Mouse (Mus musculus) intestine, embryonic 14.5 days (tissue): ENCODE results near the gene Mttp. TPM values are rescaled to one million over a fixed set of nuclear protein-coding genes. Genes with fewer than 3 reads are reported as not detected.
"Not testable (repeated sequence)": the region's sequence is repeated elsewhere in the genome, so short reads cannot be mapped to it uniquely, and the experiment has no call there.

Experiments used
- ATAC-seq: fragments of 200-750 bp; cut with Nextera tagmentation; replicated peaks from 2 replicates; pipeline ENCODE4 v1.8.0; 2017; ENCODE audit warnings: low read depth, moderate number of reproducible peaks, moderate TSS enrichment, moderate library complexity; ENCODE audit not compliant: low FRiP score, low TSS enrichment
- DNase-seq: peaks from one replicate; pipeline ENCODE4 v3.0.0-alpha.2; 2018; ENCODE audit warnings: low spot score
- H3K27ac ChIP-seq: fragments of 300-500 bp; sonication (generic); 2 replicates; pipeline ENCODE4 v1.5.1; 2014; ENCODE audit warnings: low read depth, mild to moderate bottlenecking, control low read depth
- H3K27me3 ChIP-seq: fragments of 300-500 bp; sonication (generic); replicated peaks from 2 replicates; pipeline ENCODE4 v1.6.1; 2014; ENCODE audit warnings: low read length, control low read depth; ENCODE audit not compliant: control insufficient read depth, insufficient read depth
- H3K36me3 ChIP-seq: fragments of 300-500 bp; sonication (generic); 2 replicates; pipeline ENCODE4 v1.6.1; 2014; ENCODE audit warnings: low read length, control low read depth; ENCODE audit not compliant: control insufficient read depth, insufficient read depth
- H3K4me1 ChIP-seq: fragments of 300-500 bp; sonication (generic); replicated peaks from 2 replicates; pipeline ENCODE4 v1.6.1; 2014; ENCODE audit warnings: low read length, control low read depth, mixed read lengths; ENCODE audit not compliant: control insufficient read depth, insufficient read depth
- H3K4me2 ChIP-seq: fragments of 300-500 bp; sonication (generic); 2 replicates; pipeline ENCODE4 v1.6.1; 2014; ENCODE audit warnings: low read length
- H3K4me3 ChIP-seq: fragments of 300-500 bp; sonication (generic); 2 replicates; pipeline ENCODE4 v1.5.1; 2014; ENCODE audit warnings: low read depth, low read length, control low read depth, mixed read lengths
- H3K9ac ChIP-seq: fragments of 300-500 bp; sonication (generic); 2 replicates; pipeline ENCODE4 v1.6.1; 2014; ENCODE audit warnings: mild to moderate bottlenecking, low read length
- H3K9me3 ChIP-seq: fragments of 300-500 bp; sonication (generic); 2 replicates; pipeline ENCODE4 v1.6.1; 2016; ENCODE audit warnings: low read length, control low read depth; ENCODE audit not compliant: control insufficient read depth
- WGBS: fragments of 180-500 bp; shearing (Covaris S2); extraction: QIAGEN DNeasy Blood & Tissue Kit; methylation state at CpG from one replicate; pipeline ENCODE4 v1.1.7; 2014; 5-methylcytosine and 5-hydroxymethylcytosine counted together
- polyA plus RNA-seq: library from polyadenylated mRNA; unstranded; fragments of >200 nt; fragmentation: Nextera tagmentation; extraction: Ambion mirVana; gene quantifications from 2 replicates; pipeline ENCODE4 v1.2.1, GENCODE M21; 2014

The Mttp gene
- polyA plus RNA-seq, 1 experiment from 2014 or later, result 58.6 TPM

DNA sequence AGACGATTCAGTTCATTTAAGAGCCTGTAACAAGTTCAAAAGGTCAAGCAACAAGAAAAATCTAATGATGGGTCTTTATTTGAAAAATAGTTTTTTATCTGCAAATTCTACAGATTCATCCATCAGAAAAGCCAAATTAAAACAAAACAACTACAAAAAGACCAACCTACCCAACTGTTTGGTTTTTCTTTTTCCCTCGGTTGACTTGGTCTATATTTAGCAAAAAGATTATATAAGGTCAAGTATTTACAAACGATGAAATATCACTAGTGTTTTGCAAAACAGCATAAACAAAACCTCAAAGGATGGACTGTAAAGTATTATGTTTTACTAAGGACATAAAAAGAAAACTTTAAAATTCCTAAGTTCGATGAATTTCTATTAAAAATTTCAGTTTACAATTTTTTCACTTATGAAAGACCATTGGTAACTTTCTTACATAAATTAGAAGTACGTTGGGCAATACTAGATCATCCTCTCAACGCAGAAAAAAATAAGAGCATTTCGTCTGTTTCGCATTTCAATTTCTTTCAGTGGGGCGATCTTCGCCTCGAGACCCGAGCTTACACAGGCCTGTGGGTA lies 1.9 kb downstream of the Mttp start:
- Histone ChIP-seq H3K9me3 (no peaks in the 10 kb centered on the region), H3K27ac (peak overlapping the region; percentile 100), H3K9ac (peak overlapping the region; percentile 89), H3K4me1 (no peaks in the 10 kb centered on the region), H3K4me2 (peak overlapping the region; percentile 59), H3K27me3 (no peaks in the 10 kb centered on the region), H3K36me3 (no peaks in the 10 kb centered on the region), H3K4me3 (peak overlapping the region; percentile 70)
- ATAC-seq (no peak), DNase-seq (no peak)
- 4% methylated on average over 12 of the region's 12 CpGs for WGBS

DNA sequence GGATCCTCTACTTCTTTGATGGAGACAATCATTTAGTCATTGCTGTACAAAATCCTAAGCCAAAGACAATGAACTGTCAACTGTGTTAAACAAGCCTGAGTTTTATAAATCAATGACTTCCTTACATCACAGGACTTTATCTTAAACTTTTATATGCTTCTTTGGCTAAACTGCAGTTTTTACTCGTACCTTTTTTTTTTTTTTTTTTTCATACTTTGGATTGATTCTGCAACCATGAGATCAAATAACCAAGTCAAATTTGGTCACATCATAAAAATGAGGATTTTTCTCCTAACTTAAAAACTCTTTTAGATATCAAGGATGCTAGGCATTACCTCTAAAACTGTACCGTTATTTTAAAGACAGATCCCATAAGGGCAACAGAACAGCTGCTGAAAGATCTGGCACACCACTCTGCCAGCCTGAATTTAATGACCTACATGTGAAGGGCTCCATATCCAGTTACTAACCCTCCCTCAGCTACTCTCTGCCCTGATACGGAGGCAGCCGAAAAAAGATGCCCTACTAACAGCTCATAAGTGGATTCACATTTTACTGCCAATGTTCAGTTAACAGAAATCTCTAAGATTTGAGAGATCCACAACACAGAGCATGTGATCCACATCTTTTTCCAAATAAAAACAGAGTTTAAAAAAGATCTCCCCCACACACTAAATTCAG lies 2.6 kb downstream of the Mttp start:
- peak overlapping the region; percentile 70 for H3K4me3 ChIP-seq

DNA sequence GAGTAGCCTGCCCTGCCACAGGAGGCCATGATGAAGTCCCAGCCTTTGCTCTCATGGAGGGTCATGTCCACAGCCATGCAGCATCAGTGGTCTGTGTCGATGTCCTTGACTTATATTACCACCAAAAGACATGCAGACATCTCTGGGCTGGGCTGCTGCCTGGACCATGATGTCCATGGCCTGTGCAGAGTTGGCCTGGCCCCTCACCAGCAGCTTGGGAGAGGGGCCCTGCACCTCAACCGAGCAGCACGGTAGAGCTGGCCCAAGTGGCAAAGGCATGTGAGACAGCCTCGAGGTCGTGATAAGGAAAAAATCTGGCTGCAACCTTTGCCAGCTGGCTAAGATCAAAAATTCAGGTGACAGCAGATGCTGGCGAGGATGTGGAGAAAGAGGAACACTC lies 5.1 kb downstream of the Mttp start:
- no peaks in the 10 kb centered on the region for H3K36me3 ChIP-seq
- DNase-seq (peak; percentile 32), ATAC-seq (no peak)
- no peaks in the 10 kb centered on the region for H3K27me3 ChIP-seq
- H3K4me1 ChIP-seq, result no peaks in the 10 kb centered on the region
- 87% methylated on average over 6 of the region's 6 CpGs for WGBS
- H3K9ac ChIP-seq, result no peak overlapping the region
- H3K4me3 ChIP-seq, result no peak overlapping the region
- no peak overlapping the region for H3K4me2 ChIP-seq
- no peak overlapping the region for H3K27ac ChIP-seq
- H3K9me3 ChIP-seq, result no peaks in the 10 kb centered on the region

More for the DNA sequence above, 2.6 kb downstream of the Mttp start:
- no peaks in the 10 kb centered on the region for H3K9me3 ChIP-seq
- no peaks in the 10 kb centered on the region for H3K27me3 ChIP-seq
- H3K4me1 ChIP-seq, result no peaks in the 10 kb centered on the region
- WGBS, result 63% methylated on average over 4 of the region's 4 CpGs
- H3K9ac ChIP-seq, result peak overlapping the region; percentile 89
- peak overlapping the region; percentile 59 for H3K4me2 ChIP-seq
- H3K36me3 ChIP-seq, result no peaks in the 10 kb centered on the region
- H3K27ac ChIP-seq, result no peak overlapping the region
- ATAC-seq (no peak), DNase-seq (peak; percentile 50)

DNA sequence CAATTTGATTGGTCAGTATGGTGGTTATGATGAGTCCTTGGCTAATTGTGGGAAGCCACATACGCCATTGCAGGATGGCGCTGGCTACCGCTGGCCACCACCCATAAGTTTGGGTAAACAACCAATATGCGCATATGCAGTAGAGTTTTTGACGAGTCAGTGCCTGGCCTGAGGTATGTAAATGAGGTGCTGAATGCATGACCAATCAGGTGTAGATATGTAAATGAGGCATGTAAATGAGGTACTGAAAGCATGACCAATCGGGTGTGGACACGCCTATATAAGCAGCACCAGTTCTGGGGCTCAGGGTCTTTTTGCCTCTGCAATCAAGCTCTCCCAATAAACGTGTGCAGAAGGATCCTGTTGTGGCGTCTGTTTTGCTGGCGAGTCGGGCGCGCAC lies 6.6 kb downstream of the Mttp start:
- not testable (repeated sequence) for H3K4me1 ChIP-seq, H3K9ac ChIP-seq, H3K27ac ChIP-seq, H3K4me2 ChIP-seq, H3K36me3 ChIP-seq, H3K9me3 ChIP-seq, H3K27me3 ChIP-seq, H3K4me3 ChIP-seq, ATAC-seq
- whole genome bisulfite sequencing, result 95% methylated on average over 13 of the region's 13 CpGs
- DNase-seq, result peak; percentile 18

DNA sequence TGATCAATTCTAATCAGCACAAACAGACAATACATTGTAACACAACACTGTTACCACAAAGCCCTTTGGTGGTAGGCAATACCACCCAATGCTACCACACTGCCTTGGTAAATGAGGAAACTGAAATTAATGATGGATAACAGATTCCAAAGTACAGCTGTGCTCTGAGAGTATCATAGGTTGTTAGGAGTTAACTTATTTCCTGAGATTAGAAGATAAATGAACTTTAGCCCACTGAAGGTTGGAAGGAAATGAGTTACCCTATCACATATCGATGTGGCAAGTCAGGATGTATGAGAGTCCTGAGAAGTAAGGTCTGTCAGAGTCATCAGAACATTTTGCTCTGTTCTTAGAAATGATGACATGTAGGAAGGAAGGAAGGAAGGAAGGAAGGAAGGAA lies 10.2 kb downstream of the Mttp start:
- H3K36me3 ChIP-seq, result no peaks in the 10 kb centered on the region
- DNase-seq, result no peak
- H3K4me2 ChIP-seq, result no peak overlapping the region
- ATAC-seq, result no peak
- H3K27me3 ChIP-seq, result no peaks in the 10 kb centered on the region
- H3K4me3 ChIP-seq, result no peak overlapping the region
- H3K27ac ChIP-seq, result no peak overlapping the region
- 73% methylated on average over 1 of the region's 1 CpGs for WGBS
- H3K9me3 ChIP-seq, result no peaks in the 10 kb centered on the region
- H3K4me1 ChIP-seq, result no peaks in the 10 kb centered on the region
- no peak overlapping the region for H3K9ac ChIP-seq

DNA sequence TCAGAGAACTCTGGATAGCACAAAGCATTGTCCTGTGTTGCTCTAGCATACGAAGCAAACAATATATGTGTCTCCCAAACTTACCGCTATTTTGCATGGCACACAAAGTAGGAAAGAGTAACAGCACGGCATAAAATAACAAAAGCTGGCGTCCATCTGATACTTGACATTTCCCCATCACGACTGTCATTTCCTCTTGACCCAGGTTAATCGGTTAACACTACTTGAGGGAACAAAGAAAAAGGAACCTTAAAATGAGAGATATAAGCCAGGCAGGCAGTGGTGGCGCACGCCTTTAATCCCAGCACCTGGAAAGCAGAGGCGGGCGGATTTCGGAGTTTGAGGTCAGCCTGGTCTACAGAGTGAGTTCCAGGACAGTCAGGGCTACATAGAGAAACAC lies 10.9 kb downstream of the Mttp start:
- ATAC-seq, result no peak
- no peak overlapping the region for H3K27ac ChIP-seq

DNA sequence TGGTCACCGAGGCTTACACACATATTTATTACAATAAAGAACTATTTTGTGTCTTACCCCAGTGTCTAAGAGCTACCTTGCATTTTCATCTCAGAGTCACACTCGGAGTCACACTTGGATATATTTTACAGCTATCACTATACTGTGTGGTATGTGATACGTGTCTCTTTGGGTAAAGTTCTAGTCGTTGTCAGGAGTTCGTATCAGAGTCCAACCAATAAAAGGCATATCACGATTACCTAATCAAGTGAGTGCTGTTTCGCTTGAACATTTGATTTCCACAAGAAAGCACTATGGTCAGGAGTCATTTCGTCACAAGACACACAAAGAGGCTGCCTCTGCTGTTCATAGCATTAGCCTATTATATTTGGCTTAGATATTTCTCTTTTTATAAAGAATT lies 11.3 kb downstream of the Mttp start:
- WGBS, result 87% methylated on average over 8 of the region's 8 CpGs
- H3K9me3 ChIP-seq, result no peaks in the 10 kb centered on the region
- H3K27ac ChIP-seq, result no peak overlapping the region
- H3K36me3 ChIP-seq, result no peaks in the 10 kb centered on the region
- no peak overlapping the region for H3K9ac ChIP-seq
- H3K4me1 ChIP-seq, result no peaks in the 10 kb centered on the region
- no peak overlapping the region for H3K4me3 ChIP-seq
- no peak for ATAC-seq
- H3K27me3 ChIP-seq, result no peaks in the 10 kb centered on the region
- no peak for DNase-seq
- no peak overlapping the region for H3K4me2 ChIP-seq

More for the DNA sequence above, 10.9 kb downstream of the Mttp start:
- Histone ChIP-seq H3K9me3 (no peaks in the 10 kb centered on the region), H3K27me3 (no peaks in the 10 kb centered on the region), H3K4me2 (no peak overlapping the region), H3K4me1 (no peaks in the 10 kb centered on the region), H3K36me3 (no peaks in the 10 kb centered on the region), H3K4me3 (no peak overlapping the region), H3K9ac (no peak overlapping the region)
- DNase-seq, result peak; percentile 40
- 81% methylated on average over 9 of the region's 11 CpGs for WGBS

DNA sequence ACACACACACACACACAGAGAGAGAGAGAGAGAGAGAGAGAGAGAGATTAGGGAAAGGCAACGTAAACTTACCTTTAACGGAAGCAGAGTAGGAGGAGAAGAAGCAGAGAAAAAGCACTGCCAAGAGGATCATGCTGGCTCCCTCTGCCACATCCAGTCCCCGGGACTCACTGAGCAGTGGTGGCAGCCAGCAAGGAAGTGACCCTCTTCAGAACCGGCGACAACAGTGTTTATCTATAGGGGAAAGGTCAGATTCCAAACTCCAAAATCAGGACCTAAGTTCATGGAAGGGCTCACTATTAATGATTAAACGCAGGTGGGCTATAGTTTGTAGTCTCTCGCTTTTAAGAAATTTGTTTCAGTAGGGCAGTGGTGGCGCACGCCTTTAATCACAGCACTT lies 13.6 kb downstream of the Mttp start:
- Histone ChIP-seq H3K4me1 (no peaks in the 10 kb centered on the region), H3K27ac (peak overlapping the region; percentile 16; the same call in 1 of the 2 replicates), H3K27me3 (no peaks in the 10 kb centered on the region), H3K4me3 (0 out of 2 replicates have a peak overlapping the region, but pooled peaks have one; percentile 1), H3K4me2 (no peak overlapping the region), H3K9ac (no peak overlapping the region), H3K36me3 (no peaks in the 10 kb centered on the region), H3K9me3 (no peaks in the 10 kb centered on the region)
- ATAC-seq (0 out of 2 replicates have a peak, but pooled peaks have one; percentile 42), DNase-seq (peak; percentile 50)
- WGBS, result 48% methylated on average over 9 of the region's 9 CpGs

DNA sequence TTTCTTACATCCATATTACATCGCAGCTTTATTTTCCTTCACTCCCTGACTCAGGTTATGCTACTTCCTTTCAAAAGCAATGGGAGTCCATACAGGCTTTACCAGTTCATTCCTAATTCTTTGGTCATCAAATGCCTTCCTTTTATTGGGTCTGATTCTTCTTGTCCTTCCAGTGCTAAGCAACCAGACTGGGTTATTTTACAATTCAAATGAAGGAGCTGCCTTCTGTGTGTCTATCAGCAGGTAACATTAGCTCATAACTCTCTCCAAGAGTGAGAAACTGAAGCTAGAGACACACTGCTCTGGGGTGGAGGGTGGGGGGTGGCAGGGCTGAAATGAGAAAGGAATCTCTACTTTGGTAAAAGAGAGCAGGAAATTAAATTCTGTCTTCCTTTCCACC lies 14.1 kb downstream of the Mttp start:
- ATAC-seq (no peak), DNase-seq (peak; percentile 43)
- Histone ChIP-seq H3K4me1 (no peaks in the 10 kb centered on the region), H3K27ac (peak overlapping the region; percentile 16; the same call in 1 of the 2 replicates), H3K36me3 (no peaks in the 10 kb centered on the region), H3K9me3 (no peaks in the 10 kb centered on the region), H3K27me3 (no peaks in the 10 kb centered on the region), H3K4me3 (0 out of 2 replicates have a peak overlapping the region, but pooled peaks have one; percentile 1), H3K9ac (no peak overlapping the region), H3K4me2 (no peak overlapping the region; the same call in 1 of the 2 replicates)
- 77% methylated on average over 1 of the region's 1 CpGs for WGBS
